Mouse (Mus musculus) heart, postnatal 0 days (tissue): ENCODE results near the gene Foxm1.

ENCODE experiments used
- CTCF ChIP-seq: IDR thresholded peaks from 2 replicates; pipeline ENCODE4 v1.5.1; 2016; ENCODE audit warnings: antibody characterized with exemption, control low read depth, low read depth
- EP300 ChIP-seq: IDR thresholded peaks from 2 replicates; pipeline ENCODE4 v1.6.1; 2016; ENCODE audit warnings: antibody characterized with exemption, low read depth

GRCm38 (mm10) chr6:128361901-128362300 lies 866 bp upstream of the Foxm1 start:
- TF ChIP-seq CTCF (no peak), EP300 (no peak)
